Mouse (Mus musculus) forebrain, embryonic 13.5 days (tissue): ENCODE results near the gene Aurkaip1. TPM values are rescaled to one million over a fixed set of nuclear protein-coding genes. Genes with fewer than 3 reads are reported as not detected.

Experiments used
- ATAC-seq: fragments of 200-750 bp; cut with Nextera tagmentation; 2 replicates; pipeline ENCODE4 v1.8.0; 2017
- H3K27ac ChIP-seq: fragments of 300-500 bp; sonication (generic); 2 replicates; pipeline ENCODE4 v1.5.1; 2015; ENCODE audit warnings: inconsistent platforms, mild to moderate bottlenecking, moderate library complexity
- H3K27me3 ChIP-seq: fragments of 300-500 bp; sonication (generic); 2 replicates; pipeline ENCODE4 v1.6.1; 2015; ENCODE audit warnings: mild to moderate bottlenecking, inconsistent platforms
- H3K36me3 ChIP-seq: fragments of 300-500 bp; sonication (generic); 2 replicates; pipeline ENCODE4 v1.6.1; 2015; ENCODE audit warnings: mild to moderate bottlenecking, inconsistent platforms; ENCODE audit not compliant: poor library complexity, severe bottlenecking
- H3K4me1 ChIP-seq: fragments of 300-500 bp; sonication (generic); 2 replicates; pipeline ENCODE4 v1.6.1; 2015; ENCODE audit warnings: inconsistent platforms
- H3K4me2 ChIP-seq: fragments of 300-500 bp; sonication (generic); 2 replicates; pipeline ENCODE4 v1.6.1; 2015; ENCODE audit warnings: inconsistent platforms, mild to moderate bottlenecking, moderate library complexity
- H3K4me3 ChIP-seq: fragments of 300-500 bp; sonication (generic); 2 replicates; pipeline ENCODE4 v1.5.1; 2015; ENCODE audit warnings: mild to moderate bottlenecking, inconsistent platforms
- H3K9ac ChIP-seq: fragments of 300-500 bp; sonication (generic); 2 replicates; pipeline ENCODE4 v1.6.1; 2015; ENCODE audit warnings: mild to moderate bottlenecking, inconsistent platforms
- H3K9me3 ChIP-seq: fragments of 300-500 bp; sonication (generic); replicated peaks from 2 replicates; pipeline ENCODE4 v1.6.1; 2016; ENCODE audit warnings: inconsistent platforms
- WGBS: fragments of 180-500 bp; shearing (Covaris S2); methylation state at CpG from one replicate; pipeline ENCODE4 v1.1.7; 2015; 5-methylcytosine and 5-hydroxymethylcytosine counted together
- microRNA-seq: library from miRNA; unstranded; fragments of <30 nt; microRNA quantifications from one replicate; pipeline ENCODE4, GENCODE M21; 2016
- polyA plus RNA-seq: library from polyadenylated mRNA; unstranded; fragments of >200 nt; fragmentation: Nextera tagmentation; extraction: Ambion mirVana; gene quantifications from 2 replicates; pipeline ENCODE4 v1.2.1, GENCODE M21; 2015

Aurkaip1 gene
- polyA plus RNA-seq, 1 experiment from 2014 or later: 151 TPM

- H3K9ac ChIP-seq: no peak overlapping the region
- WGBS: 33% methylated on average over 13 of the region's 13 CpGs
- H3K4me3 ChIP-seq: no peak overlapping the region
- no peaks in the 10 kb centered on the region for H3K27me3 ChIP-seq
- no peaks in the 10 kb centered on the region for H3K9me3 ChIP-seq
- no peak overlapping the region for H3K4me2 ChIP-seq
- no peak for ATAC-seq
- no peaks in the 10 kb centered on the region for H3K4me1 ChIP-seq
- peaks cover 85% of the 10 kb centered on the region for H3K36me3 ChIP-seq
- H3K27ac ChIP-seq: no peak overlapping the region
Observed at GRCm38 (mm10) chr4:155859318-155859717, 28.2 kb downstream of the Aurkaip1 start.

- no peak for ATAC-seq
- H3K4me3 ChIP-seq: no peak overlapping the region
- H3K4me1 ChIP-seq: no peaks in the 10 kb centered on the region
- WGBS: 90% methylated on average over 7 of the region's 7 CpGs
- no peak overlapping the region for H3K27ac ChIP-seq
- H3K27me3 ChIP-seq: no peaks in the 10 kb centered on the region
- H3K9me3 ChIP-seq: no peaks in the 10 kb centered on the region
- H3K4me2 ChIP-seq: no peak overlapping the region
- H3K9ac ChIP-seq: no peak overlapping the region
- peaks cover 81% of the 10 kb centered on the region for H3K36me3 ChIP-seq
Observed at GRCm38 (mm10) chr4:155861787-155862186, 30.7 kb downstream of the Aurkaip1 start.

- Histone ChIP-seq H3K36me3 (peaks cover 71% of the 10 kb centered on the region), H3K27ac (no peak within 1 kb of the TSS), H3K4me1 (peaks cover 3% of the 10 kb centered on the region; the same call in 1 of the 2 replicates), H3K9me3 (no peaks in the 10 kb centered on the region), H3K4me2 (no peak within 1 kb of the TSS), H3K27me3 (no peaks in the 10 kb centered on the region), H3K4me3 (no peak within 1 kb of the TSS), H3K9ac (no peak within 1 kb of the TSS)
- ATAC-seq: no peak
- WGBS: 86% methylated on average over 5 of the region's 5 CpGs
Observed at GRCm38 (mm10) chr4:155863001-155863400, 31.9 kb downstream of the Aurkaip1 start, which contains the start of gene Tas1r3. Gene Tas1r3, minus strand, starts transcription at chr4:155863362.

- peaks cover 49% of the 10 kb centered on the region for H3K36me3 ChIP-seq
- no peak; the same call in none of the 2 replicates for ATAC-seq
- no peaks in the 10 kb centered on the region for H3K9me3 ChIP-seq
- peaks cover 29% of the 10 kb centered on the region for H3K4me1 ChIP-seq
- peak overlapping the region; percentile 61; the same call in 1 of the 2 replicates for H3K27ac ChIP-seq
- H3K27me3 ChIP-seq: no peaks in the 10 kb centered on the region
- H3K4me3 ChIP-seq: peak overlapping the region; percentile 79
- peak overlapping the region; percentile 89 for H3K9ac ChIP-seq
- WGBS: 11% methylated on average over 22 of the region's 22 CpGs
- H3K4me2 ChIP-seq: peak overlapping the region; percentile 82
Observed at GRCm38 (mm10) chr4:155868614-155869298, 37.7 kb downstream of the Aurkaip1 start.

GRCm38 (mm10) chr4:155869317-155870033 is 38.4 kb downstream of the Aurkaip1 start, which contains the start of the genes Cptp and Ints11:
Gene Cptp, minus strand, starts transcription at chr4:155869440.
Gene Ints11, plus strand, starts transcription at chr4:155869546.
- Histone ChIP-seq H3K4me1 (peaks cover 29% of the 10 kb centered on the region), H3K9ac (peak within 1 kb of the TSS; percentile 89), H3K27me3 (no peaks in the 10 kb centered on the region), H3K4me2 (peak within 1 kb of the TSS; percentile 82), H3K27ac (peak within 1 kb of the TSS; percentile 61), H3K9me3 (no peaks in the 10 kb centered on the region), H3K4me3 (peak within 1 kb of the TSS; percentile 79), H3K36me3 (peaks cover 54% of the 10 kb centered on the region)
- WGBS: under 1% methylated on average over 63 of the region's 63 CpGs
- ATAC-seq: peak; percentile 98

- Histone ChIP-seq H3K9ac (0 out of 2 replicates have a peak overlapping the region, but pooled peaks have one; percentile 18), H3K4me3 (peak overlapping the region; percentile 6; the same call in 1 of the 2 replicates), H3K27me3 (no peaks in the 10 kb centered on the region), H3K27ac (no peak overlapping the region), H3K4me2 (no peak overlapping the region), H3K9me3 (no peaks in the 10 kb centered on the region), H3K36me3 (peaks cover 55% of the 10 kb centered on the region), H3K4me1 (peaks cover 29% of the 10 kb centered on the region)
- ATAC-seq: no peak
- WGBS: 93% methylated on average over 7 of the region's 7 CpGs
Observed at GRCm38 (mm10) chr4:155871404-155871803, 40.3 kb downstream of the Aurkaip1 start.

Small RNA genes within 50 kb of the gene (microRNA-seq; reads per million reads assigned to microRNA genes)
- not detected for gene Gm27743

Other genes starting within 250 kb of the Aurkaip1 start
- 10.6 and 10.7 TPM in 2 replicates for gene Slc35e2, start 229.9 kb upstream of the Aurkaip1 start, polyA plus RNA-seq
- 75.5 and 77.9 TPM in 2 replicates for gene Cdk11b, start 206.4 kb upstream of the Aurkaip1 start, polyA plus RNA-seq
- not detected in 2 replicates for gene Gm10563, start 185.9 kb upstream of the Aurkaip1 start, polyA plus RNA-seq
- 1.6 and 2.1 TPM in 2 replicates for gene Mmp23, start 177.9 kb upstream of the Aurkaip1 start, polyA plus RNA-seq
- 29.8 and 35.2 TPM in 2 replicates for gene Mib2, start 162.1 kb upstream of the Aurkaip1 start, polyA plus RNA-seq
- 1.9 and 2.3 TPM in 2 replicates for gene Fndc10, start 136.9 kb upstream of the Aurkaip1 start, polyA plus RNA-seq
- 160 and 162 TPM in 2 replicates for gene Ssu72, start 126.5 kb upstream of the Aurkaip1 start, polyA plus RNA-seq
- 1.9 and 2.4 TPM in 2 replicates for gene Tmem240, start 96.5 kb upstream of the Aurkaip1 start, polyA plus RNA-seq
- gene Atad3a, start 70.2 kb upstream of the Aurkaip1 start, polyA plus RNA-seq: 79.2 and 93.3 TPM in 2 replicates
- gene Vwa1, start 56.6 kb upstream of the Aurkaip1 start, polyA plus RNA-seq: 15.1 and 15.3 TPM in 2 replicates
- gene Tmem88b, start 45.4 kb upstream of the Aurkaip1 start, polyA plus RNA-seq: 0.20 and 0.45 TPM in 2 replicates
- gene Ankrd65, start 40.8 kb upstream of the Aurkaip1 start, polyA plus RNA-seq: 0.18 TPM in 1 of 2 replicates, not detected in the other
- 251 and 266 TPM in 2 replicates for gene Mrpl20, start 28.4 kb upstream of the Aurkaip1 start, polyA plus RNA-seq
- gene Ccnl2, start 18.8 kb upstream of the Aurkaip1 start, polyA plus RNA-seq: 166 and 179 TPM in 2 replicates
- 15.6 and 17.1 TPM in 2 replicates for gene Mxra8, start 8.4 kb downstream of the Aurkaip1 start, polyA plus RNA-seq
- 7.2 and 7.6 TPM in 2 replicates for gene Dvl1, start 16.1 kb downstream of the Aurkaip1 start, polyA plus RNA-seq
- gene Tas1r3, start 32.1 kb downstream of the Aurkaip1 start, polyA plus RNA-seq: 0.58 and 0.72 TPM in 2 replicates
- gene Cptp, start 38.2 kb downstream of the Aurkaip1 start, polyA plus RNA-seq: 19.1 and 22.3 TPM in 2 replicates
- 96.2 and 106 TPM in 2 replicates for gene Ints11, start 38.3 kb downstream of the Aurkaip1 start, polyA plus RNA-seq
- gene Pusl1, start 60.5 kb downstream of the Aurkaip1 start, polyA plus RNA-seq: 46.5 and 54.2 TPM in 2 replicates
- gene Acap3, start 60.5 kb downstream of the Aurkaip1 start, polyA plus RNA-seq: 51.0 and 56.7 TPM in 2 replicates
- gene Ube2j2, start 112.6 kb downstream of the Aurkaip1 start, polyA plus RNA-seq: 131 and 136 TPM in 2 replicates
- gene C1qtnf12, start 131.0 kb downstream of the Aurkaip1 start, polyA plus RNA-seq: 7.0 and 10.1 TPM in 2 replicates
- gene B3galt6, start 161.4 kb downstream of the Aurkaip1 start, polyA plus RNA-seq: 21.0 and 21.8 TPM in 2 replicates
- gene Sdf4, start 161.6 kb downstream of the Aurkaip1 start, polyA plus RNA-seq: 113 and 118 TPM in 2 replicates
- gene Tnfrsf4, start 182.6 kb downstream of the Aurkaip1 start, polyA plus RNA-seq: 0.63 and 1.1 TPM in 2 replicates
- 0.83 and 0.98 TPM in 2 replicates for gene Tnfrsf18, start 194.9 kb downstream of the Aurkaip1 start, polyA plus RNA-seq
- not detected in 2 replicates for gene Ttll10, start 228.1 kb downstream of the Aurkaip1 start, polyA plus RNA-seq